Mouse (Mus musculus): ENCODE results near the gene Exoc8.

Exoc8 gene

GRCm38 (mm10) chr8:124853511-124853910 is 44.0 kb downstream of the Exoc8 start:
- no peak for DNase-seq (ENCODE audit: low read depth, low spot score)

GRCm38 (mm10) chr8:124845573-124845972 is 51.9 kb downstream of the Exoc8 start:
- no peak for DNase-seq (ENCODE audit: low read depth, low spot score)

- no peak for DNase-seq (ENCODE audit: low read depth, low spot score)
Observed at GRCm38 (mm10) chr8:124845131-124845530, 52.4 kb downstream of the Exoc8 start.
